Mouse (Mus musculus) central nervous system, embryonic 14 days (tissue): ENCODE results near the gene Gm49403. TPM values are rescaled to one million over a fixed set of nuclear protein-coding genes. Genes with fewer than 3 reads are reported as not detected.

Experiments
- polyA plus RNA-seq: library from polyadenylated mRNA; depleted of rRNA; stranded (reverse); fragments of >200 nt; gene quantifications from 2 replicates; pipeline ENCODE4 v1.2.3, GENCODE M21; 2012; rRNA removed

The Gm49403 gene
- polyA plus RNA-seq = not detected in 2 replicates

DNA sequence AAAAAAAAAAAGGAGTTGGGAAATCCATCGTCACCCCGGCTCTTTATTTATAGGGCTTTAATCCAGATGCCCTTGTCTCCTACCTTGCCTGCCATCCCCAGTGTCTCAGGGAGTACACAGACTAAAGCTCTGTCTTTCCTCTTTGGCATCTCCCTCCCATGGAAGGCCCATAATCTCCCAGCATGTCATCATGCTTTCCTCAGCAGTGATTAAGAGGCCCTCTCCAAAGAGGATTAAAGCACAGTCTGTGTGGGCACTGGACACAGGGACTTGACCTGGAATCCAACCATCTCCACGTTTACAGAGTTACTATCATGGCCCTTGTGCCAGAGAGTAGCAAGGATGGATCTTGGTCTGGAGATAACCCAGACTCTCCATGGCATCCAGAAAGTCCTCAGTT lies at the start of gene Gm49403, which contains the start of gene Lbhd1:
Gm49403 (plus strand) TSS at position 315 of the 400 bp plus-strand sequence.
Lbhd1 (plus strand) TSS at position 117 of the 400 bp plus-strand sequence.

DNA sequence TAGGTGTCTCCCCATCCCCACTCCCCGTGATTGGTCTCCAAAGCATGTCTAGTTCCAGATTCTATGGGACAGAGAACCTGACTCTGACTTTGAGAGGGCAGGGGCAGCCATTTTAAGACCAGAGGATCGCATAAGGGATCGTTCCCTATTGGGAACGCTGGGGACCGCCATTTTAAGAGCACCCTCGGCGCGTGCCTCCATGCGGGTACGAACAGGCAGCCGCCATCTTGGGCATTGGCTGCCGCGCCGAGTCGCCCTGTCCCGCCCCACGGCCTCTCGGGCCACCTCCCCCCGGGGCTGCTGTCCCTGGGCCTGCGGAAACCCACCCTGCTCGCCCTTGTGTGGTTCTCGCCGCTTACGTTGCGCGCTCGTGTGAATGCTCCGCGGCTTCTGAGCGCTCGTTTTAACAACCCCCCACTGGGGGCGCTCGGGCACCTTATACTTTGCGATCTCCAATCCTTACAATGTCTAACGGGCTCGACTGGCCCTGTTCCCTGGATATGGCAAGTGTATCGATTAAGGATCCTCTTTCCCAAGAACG lies 46.4 kb upstream of the Gm49403 start, which contains the start of gene Bscl2:
Bscl2 (plus strand) TSS at position 217 of the 541 bp plus-strand sequence.

GRCm38 (mm10) chr19:8839103-8839907 lies 44.4 kb upstream of the Gm49403 start, which contains the start of gene Gng3:
Gene Gng3, minus strand, starts transcription at chr19:8839194.

GRCm38 (mm10) chr19:8850402-8850901 lies 33.3 kb upstream of the Gm49403 start, which contains the start of gene Lrrn4cl:
Gene Lrrn4cl, plus strand, starts transcription at chr19:8850768.

GRCm38 (mm10) chr19:8871267-8872186 lies 12.2 kb upstream of the Gm49403 start, which contains the start of gene Ubxn1:
Gene Ubxn1, plus strand, starts transcription at chr19:8871496.

DNA sequence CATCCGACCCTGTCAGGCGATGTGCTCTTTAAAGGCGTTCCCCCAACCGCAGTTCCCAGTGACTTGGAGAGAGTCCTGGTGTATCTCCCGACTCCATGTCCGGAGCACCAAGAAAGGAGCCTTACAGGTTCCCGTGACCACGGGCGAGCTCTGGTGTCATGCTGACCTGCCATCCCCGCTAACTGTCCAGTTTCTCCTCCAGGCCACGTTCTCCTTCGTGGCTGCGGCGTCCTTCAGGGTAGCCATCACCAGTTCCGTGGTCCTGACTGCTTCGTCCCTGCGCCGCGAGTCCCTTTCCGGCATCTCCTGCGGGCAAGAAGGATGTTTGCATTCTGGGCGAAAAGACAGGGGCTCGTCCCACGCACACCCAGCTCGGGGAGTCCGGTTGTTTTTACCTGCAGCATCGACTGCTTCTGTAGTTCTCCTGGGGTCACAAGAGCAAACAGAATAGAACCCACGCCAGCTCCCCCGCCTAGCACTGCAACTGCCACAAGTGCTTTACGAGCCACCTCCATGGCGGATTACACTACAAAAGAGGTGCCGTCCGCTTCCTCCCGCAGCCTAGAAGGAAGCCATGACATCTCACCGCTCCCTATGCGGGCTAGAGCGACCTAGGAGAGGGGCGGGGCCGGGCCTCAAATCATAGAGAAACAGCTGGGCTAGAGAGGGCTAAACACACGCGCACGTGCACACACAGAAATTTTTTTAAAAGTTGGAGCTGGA lies 3.3 kb upstream of the Gm49403 start, which contains the start of gene Uqcc3:
Uqcc3 (minus strand) TSS at position 613 of the 723 bp plus-strand sequence.

GRCm38 (mm10) chr19:8888511-8889385 lies 5.0 kb downstream of the Gm49403 start, which contains the start of the genes 1810009A15Rik and Gm49416:
Gene 1810009A15Rik, plus strand, starts transcription at chr19:8888853.
Gene Gm49416, plus strand, starts transcription at chr19:8888926.

DNA sequence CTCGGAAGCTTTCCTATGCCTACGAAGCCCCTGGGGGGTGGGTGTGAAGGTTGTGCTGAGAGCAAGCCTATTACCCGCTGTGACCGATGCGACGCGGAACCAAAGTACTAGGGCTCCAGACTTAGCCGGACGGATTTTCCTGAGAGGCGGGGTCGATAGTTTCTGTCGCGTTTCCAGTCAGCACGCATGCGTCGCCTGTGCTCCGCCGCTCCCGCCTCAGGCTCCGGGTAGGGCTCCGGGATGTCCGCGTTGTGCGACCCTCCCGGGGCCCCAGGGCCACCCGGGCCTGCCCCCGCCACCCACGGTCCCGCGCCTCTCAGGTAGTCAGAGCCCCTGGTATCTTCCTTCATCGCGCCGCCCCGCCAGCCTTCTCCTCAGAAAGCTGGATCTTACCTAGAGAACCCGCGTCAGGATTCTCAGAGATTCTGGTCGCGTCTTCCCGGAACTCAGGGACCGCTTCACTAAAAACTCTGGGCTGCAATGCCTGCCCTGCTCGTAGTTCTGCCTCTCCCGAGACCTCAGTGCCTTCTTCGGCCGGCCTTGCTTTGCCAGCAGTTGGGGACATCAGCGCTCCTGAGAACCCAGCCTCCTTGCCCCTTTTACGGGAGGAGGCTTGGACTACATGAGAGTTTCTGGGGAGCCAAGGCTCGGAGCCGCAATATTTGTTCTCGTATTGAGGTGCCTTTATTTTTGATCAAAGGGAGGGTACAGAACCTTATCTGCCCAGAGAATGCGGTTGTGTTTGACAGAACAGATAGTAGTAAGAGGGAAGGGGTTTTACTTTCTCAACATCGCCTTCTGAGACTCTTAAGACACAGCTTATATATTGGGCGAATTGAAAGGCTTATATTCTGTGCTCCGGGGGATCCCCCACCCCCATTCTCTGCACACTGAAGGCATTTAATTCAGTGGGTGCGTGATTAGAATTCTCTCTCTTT lies 9.4 kb downstream of the Gm49403 start, which contains the start of gene Ints5:
Ints5 (plus strand) TSS at position 177 of the 938 bp plus-strand sequence.

GRCm38 (mm10) chr19:8897865-8898495 lies 14.2 kb downstream of the Gm49403 start, which contains the start of gene Ganab:
Gene Ganab, plus strand, starts transcription at chr19:8898071.

GRCm38 (mm10) chr19:8920073-8920736 lies 36.5 kb downstream of the Gm49403 start, which contains the start of gene B3gat3:
Gene B3gat3, plus strand, starts transcription at chr19:8920374.

DNA sequence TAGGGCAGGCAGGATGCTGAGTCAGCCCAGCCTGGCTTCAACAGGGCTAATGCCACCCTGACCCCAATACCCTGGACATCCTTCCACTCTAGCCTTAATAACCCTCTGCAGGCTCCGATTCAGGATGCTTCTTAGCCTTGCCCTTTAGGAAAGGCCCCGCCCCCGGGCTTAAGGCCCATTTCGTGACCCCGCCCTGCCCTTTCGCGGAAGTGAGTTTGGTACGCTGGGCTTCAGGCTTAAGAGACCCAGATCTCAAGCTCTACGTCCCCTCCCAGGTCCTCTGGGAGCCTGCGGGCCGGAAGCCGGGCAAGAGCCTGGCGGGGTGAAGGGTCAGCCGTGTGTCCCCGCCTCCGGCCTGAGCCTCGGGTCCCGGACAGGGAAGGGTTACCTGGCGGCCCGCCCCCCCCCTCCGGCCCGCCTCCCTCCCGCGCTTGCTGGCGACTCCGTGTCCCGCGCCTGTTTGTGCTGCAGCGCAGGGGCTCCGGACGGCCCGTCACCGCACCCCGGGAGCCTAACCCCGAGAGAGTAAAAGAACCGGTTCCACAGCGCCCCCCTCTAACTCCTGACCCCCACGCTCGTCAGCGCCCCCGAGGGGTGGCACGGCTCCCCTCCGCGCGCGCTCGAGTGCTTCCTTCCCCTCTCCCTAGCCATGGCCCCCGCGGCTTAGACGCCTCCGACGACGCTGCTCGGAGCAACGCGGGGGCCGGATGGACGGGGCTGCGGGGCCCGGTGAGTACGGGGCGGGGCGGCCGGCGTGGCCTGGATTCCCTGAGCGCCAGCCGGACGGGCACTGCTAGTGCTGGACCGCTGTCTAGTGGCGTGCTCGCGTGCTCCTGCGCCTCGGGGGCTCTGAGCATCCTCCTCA lies 45.7 kb downstream of the Gm49403 start, which contains the start of the genes Rom1 and Eml3:
Rom1 (minus strand) TSS at position 133 of the 865 bp plus-strand sequence.
Eml3 (plus strand) TSS at position 329 of the 865 bp plus-strand sequence.

Other genes starting within 250 kb of the Gm49403 start
- gene Chrm1, start 220.1 kb upstream of the Gm49403 start, polyA plus RNA-seq = 1.2 and 1.8 TPM in 2 replicates
- gene Slc3a2, start 160.6 kb upstream of the Gm49403 start, polyA plus RNA-seq = 139 and 144 TPM in 2 replicates
- 63.8 and 65.5 TPM in 2 replicates for gene Wdr74, start 148.1 kb upstream of the Gm49403 start, polyA plus RNA-seq
- 2.2 and 3.8 TPM in 2 replicates for gene 1700092M07Rik, start 143.2 kb upstream of the Gm49403 start, polyA plus RNA-seq
- 128 and 133 TPM in 2 replicates for gene Stx5a, start 142.5 kb upstream of the Gm49403 start, polyA plus RNA-seq
- gene Nxf1, start 126.9 kb upstream of the Gm49403 start, polyA plus RNA-seq = 237 and 239 TPM in 2 replicates
- gene Tmem223, start 112.9 kb upstream of the Gm49403 start, polyA plus RNA-seq = 238 and 255 TPM in 2 replicates
- 27.4 and 32.0 TPM in 2 replicates for gene Tmem179b, start 109.5 kb upstream of the Gm49403 start, polyA plus RNA-seq
- 26.2 TPM in 2 replicates for gene Taf6l, start 97.5 kb upstream of the Gm49403 start, polyA plus RNA-seq
- gene Polr2g, start 85.4 kb upstream of the Gm49403 start, polyA plus RNA-seq = 141 and 149 TPM in 2 replicates
- gene Zbtb3, start 81.4 kb upstream of the Gm49403 start, polyA plus RNA-seq = 5.2 and 5.8 TPM in 2 replicates
- 50.1 and 61.9 TPM in 2 replicates for gene Ttc9c, start 64.6 kb upstream of the Gm49403 start, polyA plus RNA-seq
- 92.1 and 94.3 TPM in 2 replicates for gene Hnrnpul2, start 63.9 kb upstream of the Gm49403 start, polyA plus RNA-seq
- gene AC129217.1, start 54.2 kb upstream of the Gm49403 start, polyA plus RNA-seq = 0.57 and 1.3 TPM in 2 replicates
- 78.4 and 83.2 TPM in 2 replicates for gene Bscl2, start 46.5 kb upstream of the Gm49403 start, polyA plus RNA-seq
- 190 TPM in 2 replicates for gene Gng3, start 44.7 kb upstream of the Gm49403 start, polyA plus RNA-seq
- gene Lrrn4cl, start 33.2 kb upstream of the Gm49403 start, polyA plus RNA-seq = 0.85 and 0.94 TPM in 2 replicates
- gene Ubxn1, start 12.4 kb upstream of the Gm49403 start, polyA plus RNA-seq = 136 and 140 TPM in 2 replicates
- gene Uqcc3, start 3.0 kb upstream of the Gm49403 start, polyA plus RNA-seq = 51.3 and 57.6 TPM in 2 replicates
- 4.9 and 6.7 TPM in 2 replicates for gene Lbhd1, start 198 bp upstream of the Gm49403 start, polyA plus RNA-seq
- gene 1810009A15Rik, start 4.9 kb downstream of the Gm49403 start, polyA plus RNA-seq = 67.3 and 81.7 TPM in 2 replicates
- 0.18 and 1.1 TPM in 2 replicates for gene Gm49416, start 5.0 kb downstream of the Gm49403 start, polyA plus RNA-seq
- gene Ints5, start 9.1 kb downstream of the Gm49403 start, polyA plus RNA-seq = 28.9 and 29.0 TPM in 2 replicates
- gene Ganab, start 14.1 kb downstream of the Gm49403 start, polyA plus RNA-seq = 157 and 161 TPM in 2 replicates
- gene B3gat3, start 36.4 kb downstream of the Gm49403 start, polyA plus RNA-seq = 146 and 151 TPM in 2 replicates
- 2.0 and 3.3 TPM in 2 replicates for gene Rom1, start 45.4 kb downstream of the Gm49403 start, polyA plus RNA-seq
- 18.3 and 26.1 TPM in 2 replicates for gene Eml3, start 45.6 kb downstream of the Gm49403 start, polyA plus RNA-seq
- gene Mta2, start 57.9 kb downstream of the Gm49403 start, polyA plus RNA-seq = 62.2 and 65.0 TPM in 2 replicates
- gene Tut1, start 69.9 kb downstream of the Gm49403 start, polyA plus RNA-seq = 26.1 and 29.3 TPM in 2 replicates
- gene Eef1g, start 83.1 kb downstream of the Gm49403 start, polyA plus RNA-seq = 429 and 446 TPM in 2 replicates
- 3.8 and 8.4 TPM in 2 replicates for gene Ahnak, start 105.4 kb downstream of the Gm49403 start, polyA plus RNA-seq
- gene Scgb1a1, start 204.0 kb downstream of the Gm49403 start, polyA plus RNA-seq = not detected in 2 replicates